Mouse (Mus musculus) bone marrow, adult 2 months (tissue): Measurements from ENCODE around the gene Azgp1. TPM values are rescaled to one million over a fixed set of nuclear protein-coding genes. Genes with fewer than 3 reads are reported as not detected.
"Not testable (repeated sequence)": the region's sequence is repeated elsewhere in the genome, so short reads cannot be mapped to it uniquely, and the experiment has no call there.

Experiments used
- H3K27ac ChIP-seq: fragments of 200-500 bp; 2 replicates; pipeline ENCODE4 v1.5.1; 2012; ENCODE audit warnings: low read depth, mild to moderate bottlenecking, control low read depth, inconsistent platforms, low read length; ENCODE audit not compliant: control insufficient read depth, poor library complexity, insufficient read depth
- H3K4me1 ChIP-seq: fragments of 200-500 bp; 2 replicates; pipeline ENCODE4 v1.6.1; 2011; ENCODE audit warnings: low read length; ENCODE audit not compliant: control insufficient read depth, insufficient read depth
- H3K4me3 ChIP-seq: fragments of 200-500 bp; replicated peaks from 2 replicates; pipeline ENCODE3; 2011; ENCODE audit warnings: mild to moderate bottlenecking, low read depth, low read length, control low read depth; ENCODE audit not compliant: control insufficient read depth
- CTCF ChIP-seq: fragments of 200-500 bp; IDR thresholded peaks from 2 replicates; pipeline ENCODE4 v1.5.1; 2011; ENCODE audit warnings: low read length, control low read depth; ENCODE audit not compliant: control insufficient read depth, insufficient read depth
- POLR2A ChIP-seq: fragments of 200-500 bp; IDR thresholded peaks from 2 replicates; pipeline ENCODE4 v1.6.1; 2011; ENCODE audit warnings: low read depth, mild to moderate bottlenecking, control low read depth, low read length, borderline replicate concordance; ENCODE audit not compliant: control insufficient read depth
- WGBS: fragments of 180-500 bp; shearing (Covaris S2); methylation state at CpG from one replicate; pipeline ENCODE4 v1.1.7; 2018; 5-methylcytosine and 5-hydroxymethylcytosine counted together
- polyA plus RNA-seq: library from polyadenylated mRNA; stranded (reverse); fragments of >200 nt; gene quantifications from 2 replicates; pipeline ENCODE4 v1.2.4, GENCODE M21; 2011; ENCODE audit warnings: low replicate concordance; ENCODE audit not compliant: missing spikeins, insufficient read depth, insufficient read length

Gene Azgp1
- polyA plus RNA-seq, 1 experiment, result 9.7 TPM

DNA sequence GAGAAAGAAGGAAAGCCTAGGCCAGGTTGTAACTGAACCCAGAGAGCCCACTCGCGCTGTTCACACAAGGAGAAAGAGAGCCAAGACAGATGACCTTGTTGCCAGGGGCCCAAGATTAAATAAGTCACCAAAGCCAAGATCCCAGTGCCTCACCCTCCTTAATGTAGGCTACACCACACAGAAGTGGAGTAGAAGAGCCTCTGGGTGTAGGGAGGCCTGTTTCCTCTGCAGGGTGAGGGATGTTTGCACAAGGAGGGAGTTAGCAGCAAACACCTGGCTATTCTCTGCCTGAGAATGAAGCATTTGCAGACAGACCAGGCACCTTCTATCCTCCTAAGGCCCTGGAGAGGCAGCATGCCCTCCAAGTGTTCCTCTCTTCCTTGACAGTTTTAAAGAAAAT lies 35.2 kb downstream of the Azgp1 start:
- H3K4me3 ChIP-seq, result no peak overlapping the region
- TF ChIP-seq CTCF, result no peak
- TF ChIP-seq POLR2A, result no peak
- H3K27ac ChIP-seq, result no peak overlapping the region
- 89% methylated on average over 2 of the region's 2 CpGs for WGBS
- no peaks in the 10 kb centered on the region for H3K4me1 ChIP-seq

GRCm38 (mm10) chr5:138016997-138017396 lies 35.7 kb downstream of the Azgp1 start:
- H3K27ac ChIP-seq, result no peak overlapping the region
- no peak for TF ChIP-seq POLR2A
- no peak for TF ChIP-seq CTCF
- H3K4me3 ChIP-seq, result no peak overlapping the region
- no peaks in the 10 kb centered on the region for H3K4me1 ChIP-seq

DNA sequence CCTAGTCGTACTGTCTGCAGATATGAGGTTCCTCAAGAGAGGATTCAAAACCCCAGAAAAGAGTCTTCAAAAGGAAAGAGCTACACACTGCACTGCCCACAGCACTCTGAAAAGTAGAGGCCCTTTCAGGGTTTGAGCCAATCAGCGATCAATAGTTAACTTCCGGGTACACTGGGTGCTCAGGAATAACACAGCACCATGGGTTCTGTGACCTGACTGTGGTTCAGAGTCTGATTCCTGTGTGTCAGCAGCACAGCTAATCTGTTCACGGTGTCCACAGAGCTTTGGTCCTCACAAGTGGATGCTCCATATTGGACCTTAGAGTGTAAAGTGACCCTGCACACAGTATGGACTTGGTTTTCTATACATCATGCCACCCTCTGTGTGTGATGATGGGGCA lies 38.3 kb downstream of the Azgp1 start:
- H3K4me3 ChIP-seq, H3K27ac ChIP-seq, H3K4me1 ChIP-seq: not testable (repeated sequence)
- WGBS, result 76% methylated on average over 3 of the region's 4 CpGs

GRCm38 (mm10) chr5:138020961-138021479 lies 39.7 kb downstream of the Azgp1 start, which contains the start of the genes Smok3a and Smok3b:
Smok3a (plus strand) TSS chr5:138021261.
Smok3b (plus strand) TSS chr5:138021429.
- H3K4me3 ChIP-seq, H3K27ac ChIP-seq, H3K4me1 ChIP-seq: not testable (repeated sequence)
- 82% methylated on average over 4 of the region's 7 CpGs for WGBS

Other genes with a start within 250 kb of the Azgp1 start
- gene Nyap1, start 239.9 kb upstream of the Azgp1 start, polyA plus RNA-seq, result 1.2 and 1.9 TPM in 2 replicates
- gene Tsc22d4, start 235.8 kb upstream of the Azgp1 start, polyA plus RNA-seq, result 143 and 144 TPM in 2 replicates
- gene Ppp1r35, start 202.7 kb upstream of the Azgp1 start, polyA plus RNA-seq, result 52.6 and 130 TPM in 2 replicates
- gene Mepce, start 193.9 kb upstream of the Azgp1 start, polyA plus RNA-seq, result 25.6 and 45.6 TPM in 2 replicates
- gene Zcwpw1, start 193.7 kb upstream of the Azgp1 start, polyA plus RNA-seq, result 9.5 and 18.7 TPM in 2 replicates
- 27.5 and 45.8 TPM in 2 replicates for gene Pilra, start 145.2 kb upstream of the Azgp1 start, polyA plus RNA-seq
- 12.3 and 32.6 TPM in 2 replicates for gene Pilrb1, start 123.4 kb upstream of the Azgp1 start, polyA plus RNA-seq
- 30.9 and 80.6 TPM in 2 replicates for gene Pilrb2, start 109.7 kb upstream of the Azgp1 start, polyA plus RNA-seq
- not detected in 2 replicates for gene Cyp3a13, start 59.9 kb upstream of the Azgp1 start, polyA plus RNA-seq
- not detected in 2 replicates for gene Gjc3, start 18.4 kb upstream of the Azgp1 start, polyA plus RNA-seq
- gene Smok3a, start 39.7 kb downstream of the Azgp1 start, polyA plus RNA-seq, result not detected in 2 replicates
- not detected in 2 replicates for gene Smok3b, start 39.9 kb downstream of the Azgp1 start, polyA plus RNA-seq
- not detected in 2 replicates for gene Smok3c, start 71.7 kb downstream of the Azgp1 start, polyA plus RNA-seq
- gene Zkscan1, start 103.6 kb downstream of the Azgp1 start, polyA plus RNA-seq, result 6.0 and 9.0 TPM in 2 replicates
- 4.3 and 6.5 TPM in 2 replicates for gene Zscan21, start 135.4 kb downstream of the Azgp1 start, polyA plus RNA-seq
- gene Zfp113, start 174.2 kb downstream of the Azgp1 start, polyA plus RNA-seq, result 2.2 and 2.7 TPM in 2 replicates
- gene Cops6, start 179.6 kb downstream of the Azgp1 start, polyA plus RNA-seq, result 36.0 and 72.4 TPM in 2 replicates
- 24.8 and 37.2 TPM in 2 replicates for gene Ap4m1, start 190.5 kb downstream of the Azgp1 start, polyA plus RNA-seq
- 198 and 236 TPM in 2 replicates for gene Mcm7, start 190.9 kb downstream of the Azgp1 start, polyA plus RNA-seq
- gene Taf6, start 205.9 kb downstream of the Azgp1 start, polyA plus RNA-seq, result 13.2 and 31.0 TPM in 2 replicates
- 14.1 and 19.6 TPM in 2 replicates for gene Cnpy4, start 206.0 kb downstream of the Azgp1 start, polyA plus RNA-seq
- 0.99 and 2.3 TPM in 2 replicates for gene Mblac1, start 212.8 kb downstream of the Azgp1 start, polyA plus RNA-seq
- 0.74 TPM in 1 of 2 replicates, not detected in the other for gene Nxpe5, start 244.4 kb downstream of the Azgp1 start, polyA plus RNA-seq